Mouse (Mus musculus): Measurements from ENCODE around the gene Syt3. TPM values are rescaled to one million over a fixed set of nuclear protein-coding genes. Genes with fewer than 3 reads are reported as not detected.

The Syt3 gene
- 4.1 and 5.7 TPM in 2 replicates for total RNA-seq (2021)
- long read RNA-seq, partial matches to known transcripts, result 1 of 6 reads
- long read RNA-seq, other reads (novel, unspliced or antisense), result 2 of 6 reads

- peak; percentile 69 for DNase-seq
Observed at GRCm38 (mm10) chr7:44383980-44384715, at the start of gene Syt3. Syt3 (plus strand) TSS chr7:44384102.

DNA sequence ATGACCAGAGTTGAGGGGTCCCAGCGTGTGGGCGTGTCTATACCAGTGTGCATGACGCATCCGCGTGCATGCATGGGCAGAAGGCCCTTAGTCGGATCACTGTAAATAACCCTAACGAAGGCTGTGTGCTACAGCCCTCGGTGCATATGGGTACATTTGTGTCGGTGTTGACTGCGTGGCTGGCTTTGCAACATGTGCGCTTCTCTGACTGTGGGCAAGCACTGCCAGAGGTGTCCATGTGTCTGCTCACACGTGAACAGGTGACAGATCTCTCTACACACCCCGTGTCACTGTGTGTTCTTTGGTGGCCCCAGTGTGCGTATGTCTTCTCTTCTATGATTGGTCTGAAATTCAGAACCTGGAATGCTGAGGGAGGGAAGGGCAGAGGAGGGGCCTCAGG is 49.8 kb upstream of the Syt3 start:
- no peak for DNase-seq

GRCm38 (mm10) chr7:44335031-44335878 is 48.6 kb upstream of the Syt3 start:
- peak; percentile 50 for DNase-seq

DNA sequence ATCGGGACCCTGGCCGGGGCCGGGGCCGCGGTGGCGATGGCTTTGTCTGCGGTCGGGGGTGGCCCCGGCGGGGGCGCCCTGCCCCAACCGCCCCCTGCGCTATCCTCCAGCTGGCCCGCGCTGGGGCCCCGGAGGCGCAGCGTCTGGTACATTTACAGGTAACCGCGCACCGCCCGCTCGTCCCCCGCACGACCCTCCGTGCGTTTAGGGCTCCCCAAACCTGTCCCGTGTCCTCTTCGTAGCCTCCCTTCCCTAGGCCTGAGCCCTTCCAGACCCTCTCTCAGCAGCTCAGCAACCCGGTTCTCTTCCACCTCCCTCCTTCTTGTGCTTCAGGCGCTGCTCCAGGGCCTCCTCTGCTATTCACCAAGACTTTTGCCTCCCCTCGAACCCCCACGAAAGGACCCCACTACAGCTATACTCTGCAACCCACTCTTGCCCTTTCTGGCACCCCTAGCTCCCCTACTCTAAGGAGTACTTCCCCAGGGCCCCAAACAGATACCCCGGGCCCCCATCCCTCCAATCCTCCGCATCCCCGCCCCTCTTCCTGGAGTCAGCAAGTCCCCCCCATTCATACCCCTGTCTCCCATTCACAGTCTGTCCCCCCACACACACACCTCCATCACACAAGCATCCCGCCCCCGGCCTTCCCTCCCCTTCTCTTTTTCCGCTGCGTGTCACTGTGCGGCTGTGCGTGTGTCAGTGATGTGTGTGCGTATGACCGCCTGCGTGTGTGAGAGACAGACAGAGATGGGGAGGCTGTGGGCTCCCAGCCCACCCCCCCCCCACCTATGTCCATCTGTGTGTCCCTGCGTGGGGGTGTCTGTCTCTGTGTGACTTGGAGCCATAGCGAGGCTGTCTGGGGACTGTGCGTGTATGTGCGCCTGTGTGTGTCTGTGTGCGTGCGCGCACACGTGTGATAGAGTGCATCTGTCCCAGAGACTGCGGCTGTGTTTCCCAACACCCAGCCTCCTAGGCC is 47.6 kb upstream of the Syt3 start:
- no peak for DNase-seq

GRCm38 (mm10) chr7:44337121-44337849 is 46.6 kb upstream of the Syt3 start:
- no peak for DNase-seq

DNA sequence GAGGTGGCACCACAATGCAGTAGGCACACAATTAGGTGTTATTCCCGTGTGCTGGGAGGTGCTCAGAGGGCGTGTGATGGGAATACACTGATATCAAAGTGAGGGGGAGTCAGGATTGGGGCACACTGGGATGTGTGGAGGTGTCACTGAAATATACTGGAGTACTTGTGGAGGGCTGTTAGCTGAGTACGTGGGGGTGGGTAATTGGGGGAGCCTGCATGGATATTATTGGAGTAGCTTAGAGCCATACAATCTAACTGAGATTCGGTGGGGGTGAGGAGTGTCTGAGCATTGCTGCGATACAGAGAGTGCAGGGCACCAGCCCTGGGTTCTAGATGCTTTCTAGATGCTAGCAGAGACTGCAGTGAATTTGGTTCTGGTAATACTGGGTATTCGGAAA is 43.7 kb upstream of the Syt3 start:
- no peak for DNase-seq

DNA sequence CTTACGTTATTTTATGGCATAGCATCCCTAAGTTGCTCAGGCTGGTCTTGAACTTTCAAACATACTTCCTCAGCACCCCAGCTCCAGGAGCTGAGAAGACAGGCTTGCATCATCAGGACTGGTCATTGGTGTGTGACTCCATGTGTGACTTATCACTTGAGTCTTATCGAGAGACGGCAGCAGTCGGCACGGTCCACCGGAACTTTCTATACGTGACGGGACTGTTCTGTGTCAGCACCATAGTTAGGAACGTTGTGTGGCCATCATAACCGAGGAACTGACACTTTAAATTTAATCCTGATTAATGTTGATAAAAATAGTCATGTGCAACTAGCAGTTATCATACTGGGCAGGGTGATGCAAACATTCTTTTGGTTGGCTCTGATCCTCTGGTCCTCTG is 42.8 kb upstream of the Syt3 start:
- DNase-seq, result no peak

GRCm38 (mm10) chr7:44341714-44342113 is 42.2 kb upstream of the Syt3 start:
- no peak for DNase-seq

GRCm38 (mm10) chr7:44343459-44344015 is 40.4 kb upstream of the Syt3 start:
- DNase-seq, result no peak

- no peak for DNase-seq
Observed at GRCm38 (mm10) chr7:44344622-44345021, 39.3 kb upstream of the Syt3 start.

DNA sequence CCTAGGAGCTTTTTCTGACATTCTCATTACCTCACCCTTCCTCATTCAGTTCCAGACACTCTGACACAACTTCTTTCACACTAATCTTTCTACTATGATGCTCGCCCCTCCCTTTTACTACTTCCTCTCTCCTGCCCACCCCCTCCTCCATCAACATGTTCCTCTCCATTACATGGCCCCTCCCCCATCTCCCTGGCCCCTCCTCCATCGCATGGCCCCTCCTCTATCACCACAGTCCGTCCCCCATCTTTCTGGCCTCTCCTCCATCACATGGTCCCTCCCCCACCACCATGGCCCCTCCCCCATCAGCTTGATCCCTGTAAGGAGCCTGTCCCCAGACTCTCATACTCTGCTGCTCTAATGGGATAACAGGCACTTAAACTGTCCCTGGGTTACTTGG is 34.9 kb upstream of the Syt3 start:
- DNase-seq, result no peak

DNA sequence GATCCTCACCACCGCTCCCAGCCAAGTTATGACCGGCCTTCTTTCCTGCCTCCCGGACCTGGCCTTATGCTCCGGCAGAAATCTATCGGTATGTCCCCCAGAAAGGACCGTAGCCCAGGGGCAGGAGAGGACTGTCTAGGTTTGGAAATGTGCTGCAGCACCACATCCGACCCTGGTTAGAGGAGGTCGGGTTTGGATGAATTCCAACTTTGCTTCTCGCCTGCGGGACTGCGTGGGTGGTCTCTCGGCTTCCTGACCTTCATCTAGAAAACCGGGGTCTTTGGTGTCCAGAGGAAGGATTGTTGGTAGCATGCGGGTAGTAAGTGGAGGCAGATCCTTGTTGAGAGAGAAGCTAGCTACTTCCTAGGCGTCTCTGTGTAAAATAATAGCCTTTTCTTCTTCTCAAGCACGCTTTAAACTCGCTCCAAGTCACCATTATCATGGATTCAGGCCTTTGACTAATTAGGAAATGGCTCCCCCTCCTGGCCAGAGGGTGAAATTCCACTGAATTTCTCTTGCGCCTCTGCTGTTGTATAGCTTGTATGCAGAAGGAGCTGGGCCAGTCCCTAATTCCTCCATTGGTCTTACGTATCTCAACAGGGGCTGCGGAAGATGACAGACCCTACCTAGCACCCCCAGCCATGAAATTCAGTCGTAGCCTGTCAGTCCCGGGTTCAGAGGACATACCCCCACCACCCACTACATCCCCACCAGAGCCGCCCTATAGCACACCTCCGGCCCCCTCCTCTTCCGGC is 32.8 kb upstream of the Syt3 start:
- peak; percentile 73 for DNase-seq

GRCm38 (mm10) chr7:44351881-44352749 is 31.8 kb upstream of the Syt3 start:
- no peak for DNase-seq

- no peak for DNase-seq
Observed at GRCm38 (mm10) chr7:44352750-44353600, 30.9 kb upstream of the Syt3 start.

GRCm38 (mm10) chr7:44353601-44354340 is 30.1 kb upstream of the Syt3 start:
- DNase-seq, result no peak

GRCm38 (mm10) chr7:44355411-44355810 is 28.5 kb upstream of the Syt3 start:
- no peak for DNase-seq
